Mouse (Mus musculus) MEL (cell line): Measurements from ENCODE around the gene Prkag1. TPM values are rescaled to one million over a fixed set of nuclear protein-coding genes. Genes with fewer than 3 reads are reported as not detected.
A peak's percentile ranks its signal among the peaks of the same experiment; 100 is the strongest.

Source experiments
- DNase-seq: peaks from one replicate; pipeline ENCODE4 v3.0.0; 2011; ENCODE audit warnings: low read depth, low spot score
- H3K27ac ChIP-seq: 2 replicates; pipeline ENCODE4 v1.5.1; 2012; ENCODE audit warnings: low read depth, mild to moderate bottlenecking, control low read depth, low read length, moderate library complexity; ENCODE audit not compliant: control insufficient read depth
- H3K27me3 ChIP-seq, 2 experiments: fragments of 150-350 bp in 1 of 2; sonication (generic) in 1 of 2; 2 replicates each; pipeline ENCODE4 v1.6.1; 2012; ENCODE audit warnings: low read length in 2 of 2, mild to moderate bottlenecking in 2 of 2, improper control_type of control experiment in 1 of 2, moderate library complexity in 1 of 2; ENCODE audit not compliant: insufficient read depth in 2 of 2, control insufficient read depth in 1 of 2
- H3K36me3 ChIP-seq, 2 experiments: 2 replicates each; pipeline ENCODE4 v1.6.1; 2012 to 2014; ENCODE audit warnings: low read length in 2 of 2, improper control_type of control experiment in 1 of 2, inconsistent platforms in 1 of 2, mild to moderate bottlenecking in 1 of 2; ENCODE audit not compliant: insufficient read depth in 2 of 2, control insufficient read depth in 1 of 2
- H3K4me1 ChIP-seq, 2 experiments: fragments of 150-350 bp in 1 of 2; sonication (generic) in 1 of 2; 2 replicates each; pipeline ENCODE4 v1.6.1; 2012; ENCODE audit warnings: low read length in 2 of 2, improper control_type of control experiment in 1 of 2, mild to moderate bottlenecking in 1 of 2; ENCODE audit not compliant: insufficient read depth in 2 of 2, control insufficient read depth in 1 of 2
- H3K4me3 ChIP-seq, 2 experiments: fragments of 150-350 bp in 1 of 2; sonication (generic) in 1 of 2; 2 replicates each; pipeline ENCODE4 v1.5.1; 2012; ENCODE audit warnings: low read depth in 2 of 2, low read length in 2 of 2, mild to moderate bottlenecking in 2 of 2, moderate library complexity in 2 of 2, control low read depth in 1 of 2, improper control_type of control experiment in 1 of 2; ENCODE audit not compliant: control insufficient read depth in 1 of 2, insufficient read depth in 1 of 2
- H3K79me2 ChIP-seq: 2 replicates; pipeline ENCODE4 v1.6.1; 2012; ENCODE audit warnings: mild to moderate bottlenecking, low read length, moderate library complexity; ENCODE audit not compliant: control insufficient read depth, poor library complexity, insufficient read depth
- H3K9ac ChIP-seq: 2 replicates; pipeline ENCODE4 v1.6.1; 2012; ENCODE audit warnings: low read depth, mild to moderate bottlenecking, control low read depth, low read length, moderate library complexity; ENCODE audit not compliant: control insufficient read depth, poor library complexity, severe bottlenecking
- H3K9me3 ChIP-seq: fragments of 150-350 bp; sonication (generic); replicated peaks from 2 replicates; pipeline ENCODE4 v1.6.1; 2012; ENCODE audit warnings: mild to moderate bottlenecking, low read length, improper control_type of control experiment, moderate library complexity; ENCODE audit not compliant: insufficient read depth
- BHLHE40 ChIP-seq: IDR thresholded peaks from 2 replicates; pipeline ENCODE4 v1.6.1; 2012; ENCODE audit warnings: low read depth, mild to moderate bottlenecking, inconsistent platforms, low read length, improper control_type of control experiment, borderline replicate concordance
- CHD1 ChIP-seq: IDR thresholded peaks from 2 replicates; pipeline ENCODE4 v1.6.1; 2012; ENCODE audit warnings: low read depth, mild to moderate bottlenecking, inconsistent platforms, low read length, improper control_type of control experiment
- CTCF ChIP-seq, 3 experiments: IDR thresholded peaks in 2 of 3; conservative IDR thresholded peaks in 1 of 3; 2 replicates each; pipeline ENCODE4 v1.5.1; 2011 to 2012; ENCODE audit warnings: low read length in 3 of 3, low read depth in 2 of 3, mild to moderate bottlenecking in 2 of 3, improper control_type of control experiment in 1 of 3, inconsistent platforms in 1 of 3, mixed read lengths in 1 of 3, moderate library complexity in 1 of 3; ENCODE audit not compliant: control insufficient read depth in 1 of 3, insufficient read depth in 1 of 3, poor library complexity in 1 of 3, severe bottlenecking in 1 of 3
- E2F4 ChIP-seq: IDR thresholded peaks from 2 replicates; pipeline ENCODE4 v1.6.1; 2011; ENCODE audit warnings: low read depth, low read length, improper control_type of control experiment, borderline replicate concordance
- EP300 ChIP-seq, 2 experiments: IDR thresholded peaks; 2 replicates each; pipeline ENCODE4 v1.6.1; 2011; ENCODE audit warnings: improper control_type of control experiment in 2 of 2, low read length in 2 of 2, low read depth in 1 of 2, mild to moderate bottlenecking in 1 of 2
- ETS1 ChIP-seq: IDR thresholded peaks from 2 replicates; pipeline ENCODE4 v1.6.1; 2012; ENCODE audit warnings: low read depth, mild to moderate bottlenecking, inconsistent platforms, low read length, improper control_type of control experiment, moderate library complexity
- GABPA ChIP-seq: IDR thresholded peaks from 2 replicates; pipeline ENCODE4 v1.6.1; 2012; ENCODE audit warnings: low read depth, mild to moderate bottlenecking, inconsistent platforms, low read length, improper control_type of control experiment, moderate library complexity
- GATA1 ChIP-seq: IDR thresholded peaks from 2 replicates; pipeline ENCODE4 v1.6.1; 2011; ENCODE audit warnings: low read depth, low read length, improper control_type of control experiment
- HCFC1 ChIP-seq: IDR thresholded peaks from 2 replicates; pipeline ENCODE4 v1.6.1; 2012; ENCODE audit warnings: low read depth, mild to moderate bottlenecking, inconsistent platforms, low read length, improper control_type of control experiment, moderate library complexity
- JUND ChIP-seq: IDR thresholded peaks from 2 replicates; pipeline ENCODE4 v1.6.1; 2011; ENCODE audit warnings: low read depth, mild to moderate bottlenecking, improper control_type of control experiment, low read length
- KAT2A ChIP-seq: conservative IDR thresholded peaks from 2 replicates; pipeline ENCODE4 v1.6.1; 2012; ENCODE audit warnings: low read depth, low read length, improper control_type of control experiment, inconsistent platforms
- MAFK ChIP-seq: IDR thresholded peaks from 2 replicates; pipeline ENCODE4 v1.6.1; 2011; ENCODE audit warnings: low read depth, mild to moderate bottlenecking, low read length, improper control_type of control experiment, borderline replicate concordance
- MAX ChIP-seq: IDR thresholded peaks from 2 replicates; pipeline ENCODE4 v1.6.1; 2011; ENCODE audit warnings: low read length, improper control_type of control experiment
- MAZ ChIP-seq: IDR thresholded peaks from 2 replicates; pipeline ENCODE4 v1.6.1; 2012; ENCODE audit warnings: low read depth, mild to moderate bottlenecking, inconsistent platforms, low read length, improper control_type of control experiment
- MEF2A ChIP-seq: IDR thresholded peaks from 2 replicates; pipeline ENCODE4 v1.6.1; 2014; ENCODE audit warnings: low read depth, mild to moderate bottlenecking, inconsistent platforms, low read length, improper control_type of control experiment; ENCODE audit not compliant: poor library complexity, insufficient replicate concordance, severe bottlenecking; ENCODE audit errors: extremely low read depth
- MXI1 ChIP-seq: IDR thresholded peaks from 2 replicates; pipeline ENCODE4 v1.6.1; 2011; ENCODE audit warnings: mild to moderate bottlenecking, low read depth, low read length, improper control_type of control experiment
- MYC ChIP-seq: IDR thresholded peaks from 2 replicates; pipeline ENCODE4 v1.6.1; 2011; ENCODE audit warnings: low read depth, mild to moderate bottlenecking, low read length, improper control_type of control experiment, moderate library complexity
- NELFE ChIP-seq: IDR thresholded peaks from 2 replicates; pipeline ENCODE4 v1.6.1; 2011; ENCODE audit warnings: low read depth, low read length, improper control_type of control experiment
- NRF1 ChIP-seq: IDR thresholded peaks from 2 replicates; pipeline ENCODE4 v1.6.1; 2014; ENCODE audit warnings: low read depth, mild to moderate bottlenecking, inconsistent platforms, low read length, improper control_type of control experiment, moderate library complexity; ENCODE audit not compliant: poor library complexity, insufficient read depth, severe bottlenecking
- POLR2A ChIP-seq, 2 experiments: IDR thresholded peaks; 2 replicates each; pipeline ENCODE4 v1.6.1; 2011 to 2012; ENCODE audit warnings: low read length in 2 of 2, mild to moderate bottlenecking in 2 of 2, control low read depth in 1 of 2, improper control_type of control experiment in 1 of 2, low read depth in 1 of 2, moderate library complexity in 1 of 2; ENCODE audit not compliant: control insufficient read depth in 1 of 2, insufficient read depth in 1 of 2, poor library complexity in 1 of 2
- POLR2AphosphoS5 ChIP-seq: IDR thresholded peaks from 2 replicates; pipeline ENCODE4 v1.6.1; 2012; ENCODE audit warnings: low read depth, borderline replicate concordance, mild to moderate bottlenecking, inconsistent platforms, low read length, moderate library complexity, mixed read lengths
- RAD21 ChIP-seq: IDR thresholded peaks from 2 replicates; pipeline ENCODE4 v1.6.1; 2011; ENCODE audit warnings: mild to moderate bottlenecking, low read depth, low read length, improper control_type of control experiment
- RCOR1 ChIP-seq: IDR thresholded peaks from 2 replicates; pipeline ENCODE4 v1.6.1; 2012; ENCODE audit warnings: low read depth, mild to moderate bottlenecking, inconsistent platforms, low read length, improper control_type of control experiment
- SIN3A ChIP-seq: IDR thresholded peaks from 2 replicates; pipeline ENCODE4 v1.6.1; 2012; ENCODE audit warnings: low read length, improper control_type of control experiment, inconsistent platforms
- SMC3 ChIP-seq: IDR thresholded peaks from 2 replicates; pipeline ENCODE4 v1.6.1; 2011; ENCODE audit warnings: low read depth, low read length, improper control_type of control experiment
- TBP ChIP-seq: IDR thresholded peaks from 2 replicates; pipeline ENCODE4 v1.8.0; 2011; ENCODE audit warnings: low read depth, low read length, improper control_type of control experiment
- TCF12 ChIP-seq: IDR thresholded peaks from 2 replicates; pipeline ENCODE4 v1.6.1; 2014; ENCODE audit warnings: low read depth, mild to moderate bottlenecking, inconsistent platforms, low read length, improper control_type of control experiment, moderate library complexity
- UBTF ChIP-seq: IDR thresholded peaks from 2 replicates; pipeline ENCODE4 v1.6.1; 2012; ENCODE audit warnings: low read depth, mild to moderate bottlenecking, inconsistent platforms, low read length, improper control_type of control experiment, moderate library complexity, borderline replicate concordance; ENCODE audit not compliant: insufficient read depth
- USF1 ChIP-seq: IDR thresholded peaks from 2 replicates; pipeline ENCODE4 v1.6.1; 2014; ENCODE audit warnings: low read depth, mild to moderate bottlenecking, inconsistent platforms, low read length, improper control_type of control experiment, moderate library complexity
- USF2 ChIP-seq, 2 experiments: IDR thresholded peaks; 2 replicates each; pipeline ENCODE4 v1.6.1; 2011 to 2012; ENCODE audit warnings: improper control_type of control experiment in 2 of 2, low read length in 2 of 2, borderline replicate concordance in 1 of 2, inconsistent platforms in 1 of 2, low read depth in 1 of 2, mild to moderate bottlenecking in 1 of 2; ENCODE audit not compliant: insufficient read depth in 1 of 2
- ZC3H11A ChIP-seq: IDR thresholded peaks from 2 replicates; pipeline ENCODE4 v1.6.1; 2012; ENCODE audit warnings: low read depth, mild to moderate bottlenecking, inconsistent platforms, low read length, improper control_type of control experiment
- ZKSCAN1 ChIP-seq: IDR thresholded peaks from 2 replicates; pipeline ENCODE4 v1.6.1; 2012; ENCODE audit warnings: low read depth, mild to moderate bottlenecking, inconsistent platforms, low read length, improper control_type of control experiment, moderate library complexity
- ZMIZ1 ChIP-seq: IDR thresholded peaks from 2 replicates; pipeline ENCODE4 v1.6.1; 2012; ENCODE audit warnings: low read depth, mild to moderate bottlenecking, inconsistent platforms, low read length, improper control_type of control experiment, moderate library complexity
- ZNF384 ChIP-seq: IDR thresholded peaks from 2 replicates; pipeline ENCODE4 v1.6.1; 2012; ENCODE audit warnings: low read depth, mild to moderate bottlenecking, inconsistent platforms, low read length, improper control_type of control experiment
- polyA plus RNA-seq, 2 experiments: library from polyadenylated mRNA; stranded (reverse) in 1 of 2; unstranded in 1 of 2; fragments of >175 nt in 1 of 2; fragments of >200 nt in 1 of 2; gene quantifications; 2 replicates each; pipeline versions ENCODE4 v1.2.1 to v1.2.4; 2012; ENCODE audit warnings: low replicate concordance in 2 of 2, low read depth in 1 of 2; ENCODE audit not compliant: insufficient read length in 2 of 2, insufficient read depth in 1 of 2, missing spikeins in 1 of 2
- total RNA-seq: library from RNA; depleted of rRNA; stranded (reverse); fragments of 300-350 nt; gene quantifications from 2 replicates; pipeline ENCODE4 v1.2.3, GENCODE M21; 2012

Gene Prkag1
- total and polyA plus RNA-seq, 3 experiments, result 122 to 348 (median 141) TPM

GRCm38 (mm10) chr15:98870179-98871069, 39.1 kb upstream of the Prkag1 start:
- no peaks in the 10 kb centered on the region for H3K27me3 ChIP-seq
- H3K4me1 ChIP-seq, result peaks cover 14 to 21% of the 10 kb centered on the region in 2 experiments
- H3K27ac ChIP-seq, result peak overlapping the region; percentile 86
- peaks cover 2 to 23% of the 10 kb centered on the region in 2 experiments; a peak in 3 of 4 replicates for H3K36me3 ChIP-seq
- H3K79me2 ChIP-seq, result peaks cover 66% of the 10 kb centered on the region
- no peaks in the 10 kb centered on the region for H3K9me3 ChIP-seq
- TF ChIP-seq ZNF384 (no peak), ZMIZ1 (no peak), MAFK (no peak), NELFE (no peak), MYC (no peak), MEF2A (no peak), MXI1 (no peak; the same call in 1 of the 2 replicates), UBTF (no peak), BHLHE40 (no peak), TBP (no peak), GATA1 (no peak), USF1 (no peak), USF2 (IDR thresholded peaks at IDR 0.05; ENCODE audit: borderline replicate concordance in 1 of 2, insufficient read depth in 1 of 2, low read depth in 1 of 2, low read length in 2 of 2) (no peak), JUND (no peak), RAD21 (no peak), CTCF (IDR thresholded peaks at IDR 0.05 in 2 of 3, conservative IDR thresholded peaks at IDR 0.05 in 1 of 3; ENCODE audit: control insufficient read depth in 1 of 3, insufficient read depth in 1 of 3, low read depth in 2 of 3, low read length in 3 of 3, poor library complexity in 1 of 3, severe bottlenecking in 1 of 3) (no peak), RCOR1 (no peak), EP300 (IDR thresholded peaks at IDR 0.05; ENCODE audit: low read depth in 1 of 2, low read length in 2 of 2) (no peak), TCF12 (no peak), NRF1 (no peak), MAZ (no peak), POLR2A (IDR thresholded peaks at IDR 0.05; ENCODE audit: control insufficient read depth in 1 of 2, insufficient read depth in 1 of 2, low read depth in 1 of 2, low read length in 2 of 2, poor library complexity in 1 of 2) (0 out of 4 replicates have a peak, but pooled peaks of 1 of the 2 experiments have one; percentile 10), HCFC1 (0 out of 2 replicates have a peak, but pooled peaks have one; percentile 7), POLR2AphosphoS5 (no peak), MAX (0 out of 2 replicates have a peak, but pooled peaks have one; percentile 8), E2F4 (no peak), SMC3 (no peak), SIN3A (peak; percentile 27; the same call in 1 of the 2 replicates), KAT2A (no peak), ZKSCAN1 (0 out of 2 replicates have a peak, but pooled peaks have one; percentile 22), ZC3H11A (no peak), ETS1 (no peak), GABPA (no peak), CHD1 (0 out of 2 replicates have a peak, but pooled peaks have one; percentile 32)
- peak overlapping the region; percentile 96 for H3K9ac ChIP-seq
- DNase-seq, result peak; percentile 54
- H3K4me3 ChIP-seq, result peak overlapping the region; percentile 78 to 92
